Mouse (Mus musculus): ENCODE measurements around the gene Tmem44.

The Tmem44 gene

GRCm38 (mm10) chr16:30550748-30551192 is at the start of gene Tmem44:
Gene Tmem44, minus strand, starts transcription at chr16:30550842.
- DNase-seq, result no peak

- peak; percentile 92 for DNase-seq
Measured at GRCm38 (mm10) chr16:30599491-30600268, 49.0 kb upstream of the Tmem44 start, which contains the start of gene Fam43a. Gene Fam43a, plus strand, starts transcription at chr16:30599723.

DNA sequence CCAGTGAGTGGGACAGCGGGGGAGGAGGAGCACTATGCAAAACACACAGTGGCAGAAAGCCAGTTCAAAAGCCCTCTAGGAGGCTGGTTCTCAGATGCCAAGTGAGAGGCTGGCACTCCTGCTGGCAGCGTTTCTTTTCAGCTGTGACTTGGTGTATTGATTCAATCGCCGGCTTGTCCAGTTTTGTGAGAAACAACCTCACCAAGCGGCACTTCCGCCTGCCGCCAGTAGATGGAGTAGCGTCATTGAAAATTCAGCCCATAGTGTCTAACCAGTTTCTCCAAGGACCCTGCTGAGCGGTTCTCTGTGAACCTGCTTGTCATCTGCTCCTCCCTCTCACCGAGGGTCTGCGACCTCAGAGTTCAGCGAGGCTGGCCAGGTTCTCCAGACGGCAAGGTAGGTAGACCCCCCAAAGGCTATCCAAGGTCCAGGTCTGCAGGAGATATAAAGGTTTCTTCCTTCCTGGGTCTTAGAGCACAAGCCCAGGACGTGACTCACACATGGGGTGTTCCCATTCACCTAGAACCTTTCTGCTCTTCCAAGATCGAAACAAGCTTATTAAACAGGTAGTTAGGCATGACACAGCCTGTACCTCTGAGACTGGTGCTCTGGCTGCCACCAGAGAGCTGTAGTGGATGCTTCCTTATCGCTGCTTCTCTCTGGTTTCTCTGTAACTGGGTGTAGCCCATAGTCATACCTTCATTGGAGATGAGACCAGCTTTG is 46.5 kb upstream of the Tmem44 start:
- DNase-seq, result peak; percentile 94

DNA sequence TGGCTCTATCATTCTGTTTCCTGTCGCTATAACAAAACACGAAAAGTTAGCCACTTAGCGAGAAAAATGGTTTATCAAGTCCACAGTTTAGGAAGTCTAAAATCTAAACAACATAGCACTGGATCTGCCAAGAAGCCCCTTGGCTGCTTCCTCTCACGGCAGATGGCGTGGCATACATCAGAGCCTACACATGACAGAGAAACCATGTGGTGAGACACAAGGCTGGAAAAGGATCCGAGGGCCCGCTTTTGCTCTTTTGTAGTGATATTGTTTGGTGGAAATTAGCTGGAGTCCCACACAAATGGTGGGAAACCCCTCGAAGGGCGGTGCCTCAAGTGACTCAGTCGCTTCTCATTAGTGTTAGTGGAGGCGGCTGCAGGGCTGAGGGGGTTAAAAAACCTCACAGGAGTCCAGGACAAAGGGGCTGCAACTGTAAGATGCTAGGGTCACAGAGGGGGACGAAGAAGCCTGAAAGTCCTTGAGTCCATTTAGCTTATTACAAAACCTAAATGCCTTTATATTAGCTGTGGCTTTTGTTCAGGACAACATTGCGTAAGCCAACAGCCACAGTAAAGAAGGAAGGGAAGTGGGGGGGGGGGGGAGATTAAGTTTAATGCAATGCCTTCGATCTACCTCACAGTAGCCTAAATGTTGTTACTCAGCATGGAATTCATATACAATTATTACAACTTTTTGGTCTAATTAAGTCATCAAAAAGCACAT is 45.4 kb upstream of the Tmem44 start:
- no peak for DNase-seq

- DNase-seq, result no peak
Measured at GRCm38 (mm10) chr16:30595356-30595755, 44.7 kb upstream of the Tmem44 start.

DNA sequence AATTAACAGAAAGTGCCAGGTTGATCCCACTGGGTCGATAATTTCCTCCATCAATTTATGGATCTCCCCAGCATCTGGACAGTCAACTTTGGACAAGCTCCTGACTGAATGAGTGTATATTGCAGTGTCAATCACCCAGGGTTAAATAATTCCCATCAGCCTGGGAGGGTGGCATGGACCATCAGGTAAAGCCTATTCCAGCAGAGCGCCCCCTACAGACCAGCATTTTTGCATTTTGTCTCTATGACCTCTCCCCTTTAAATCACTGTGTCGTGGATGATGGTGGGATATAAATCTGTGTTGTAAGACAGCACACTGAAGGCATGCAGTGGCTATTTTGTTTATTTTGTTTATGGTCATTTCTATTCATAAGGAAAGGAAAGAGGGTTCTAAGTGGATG is 41.3 kb upstream of the Tmem44 start:
- DNase-seq, result no peak

DNA sequence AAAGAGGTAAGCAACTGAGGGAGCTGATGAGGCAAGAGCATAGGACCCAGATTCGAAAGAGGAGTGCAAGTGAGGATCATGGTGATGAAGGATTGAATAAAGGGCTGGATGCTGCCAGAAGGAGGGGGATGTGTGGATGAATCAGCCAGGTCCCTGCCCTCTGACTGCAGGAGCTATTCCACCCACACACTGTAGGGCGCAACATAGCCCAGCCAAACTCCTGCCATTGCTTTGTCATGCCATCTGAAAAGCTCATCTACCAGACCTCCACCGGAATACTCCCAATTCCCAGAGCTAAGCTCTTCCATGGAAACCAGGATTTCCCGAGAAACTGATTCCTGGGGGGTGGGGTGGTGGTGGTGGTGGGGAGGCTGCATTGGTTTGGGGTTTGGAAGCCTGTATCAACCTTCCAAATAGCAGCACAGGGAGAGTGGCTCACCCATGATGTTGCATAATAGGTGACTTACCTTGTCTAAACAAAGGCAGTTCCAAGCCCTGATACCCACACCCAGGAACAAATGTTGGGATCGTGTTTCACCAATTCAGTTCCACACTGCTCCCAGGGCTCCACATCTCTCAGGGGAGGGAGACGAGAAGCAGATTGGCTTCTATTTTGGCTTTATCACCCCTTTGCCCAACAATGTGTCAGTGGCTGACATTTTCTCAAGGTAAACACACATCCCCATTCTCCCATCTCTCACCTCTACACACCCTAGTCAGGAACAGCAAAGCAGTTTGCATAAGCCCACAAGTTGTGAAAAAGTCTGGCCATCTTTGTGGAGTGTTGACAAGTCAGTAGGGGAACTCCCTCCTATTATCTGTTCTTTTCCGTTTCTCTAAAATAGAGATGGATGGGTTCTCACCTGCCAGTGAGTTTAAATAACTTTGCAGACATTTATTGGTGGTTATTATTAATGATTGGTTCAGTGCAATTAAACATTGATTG is 39.9 kb upstream of the Tmem44 start:
- no peak for DNase-seq

DNA sequence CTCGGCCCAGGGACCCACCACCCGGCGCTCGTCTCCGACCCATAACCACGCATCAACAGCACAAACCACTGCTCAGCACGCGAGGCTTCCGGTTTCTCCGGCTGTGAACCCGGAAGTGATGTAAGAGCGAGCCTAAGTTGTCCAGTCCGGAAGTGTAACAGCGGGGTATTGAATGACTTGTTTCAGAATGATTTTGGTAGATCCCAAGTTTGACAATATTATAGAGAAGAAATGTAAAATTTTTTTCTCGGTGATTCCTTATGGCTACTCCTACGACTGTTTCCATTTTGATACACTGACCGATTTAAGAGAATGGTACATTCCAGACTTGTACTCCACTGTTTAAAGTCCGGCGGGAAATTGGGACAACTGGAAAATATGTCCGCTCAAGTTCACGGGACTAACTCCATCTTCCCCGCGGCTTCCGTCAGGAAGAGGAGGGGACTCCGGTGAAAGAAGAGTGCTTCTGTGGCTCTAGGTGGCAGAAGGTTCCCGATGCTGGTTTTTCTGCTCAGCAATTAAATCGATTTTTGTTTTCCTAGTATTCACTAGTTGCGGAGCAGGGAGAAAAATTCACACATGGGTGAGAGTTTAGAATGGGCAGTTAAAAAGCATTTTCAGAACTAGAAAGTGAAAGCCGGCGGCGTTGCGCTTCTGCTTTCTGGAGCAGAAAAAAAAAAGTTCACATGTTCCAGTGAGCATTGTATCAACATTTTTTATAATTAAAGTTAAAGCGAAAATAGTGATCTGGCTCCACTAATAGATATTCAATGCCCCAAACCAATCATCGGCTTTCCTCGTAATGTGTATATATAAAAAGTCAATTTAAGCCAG is 37.1 kb upstream of the Tmem44 start, which contains the start of gene Lsg1:
Lsg1 (minus strand) TSS at position 99 of the 834 bp plus-strand sequence.
- peak; percentile 90 for DNase-seq

DNA sequence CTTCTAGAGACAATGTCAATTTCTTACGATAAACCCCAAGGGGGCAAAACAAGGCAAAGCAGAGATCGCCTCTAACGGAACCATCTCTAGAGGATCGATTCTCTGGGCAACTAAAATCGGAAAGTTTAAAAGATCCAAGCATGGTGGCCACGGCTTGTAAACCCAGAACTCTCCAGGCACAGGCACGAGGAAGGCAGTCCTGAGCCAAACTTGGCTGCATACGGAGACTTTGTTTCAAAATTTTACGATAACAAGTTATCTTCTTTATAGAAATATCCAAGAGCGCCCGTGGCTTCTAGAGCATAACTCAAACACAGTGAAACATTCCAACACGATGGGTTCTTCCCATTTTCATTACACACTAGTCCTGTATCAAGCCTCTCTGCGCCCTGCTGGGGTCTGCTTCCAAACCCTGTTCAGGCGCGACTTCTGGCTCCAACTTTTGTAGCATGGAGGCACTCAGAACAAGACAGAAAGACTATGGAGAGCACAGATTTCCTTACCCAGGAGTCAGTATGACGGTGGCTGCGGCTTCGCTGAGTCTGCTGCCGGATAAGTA is 36.4 kb upstream of the Tmem44 start:
- no peak for DNase-seq

DNA sequence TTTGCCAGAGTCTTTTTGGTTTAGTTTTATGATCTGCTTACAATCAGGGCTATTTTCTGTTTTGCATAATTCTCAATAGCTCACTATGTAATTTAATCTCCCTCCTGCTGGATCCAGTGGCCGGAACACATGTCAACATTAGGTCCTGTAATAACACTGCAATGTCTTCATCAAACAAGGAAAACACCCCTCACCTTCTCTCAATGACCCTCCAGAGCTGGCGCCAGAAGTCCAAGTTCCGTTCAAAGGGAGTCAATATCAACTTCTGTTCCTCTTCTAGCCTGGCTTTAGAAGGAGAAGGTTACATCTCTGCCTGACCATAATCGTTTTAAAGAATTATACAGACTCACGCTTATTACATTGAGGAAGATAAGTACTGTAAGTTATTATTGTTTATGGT is 30.1 kb upstream of the Tmem44 start:
- DNase-seq, result no peak

- no peak for DNase-seq
Measured at GRCm38 (mm10) chr16:30576392-30576791, 25.8 kb upstream of the Tmem44 start.

DNA sequence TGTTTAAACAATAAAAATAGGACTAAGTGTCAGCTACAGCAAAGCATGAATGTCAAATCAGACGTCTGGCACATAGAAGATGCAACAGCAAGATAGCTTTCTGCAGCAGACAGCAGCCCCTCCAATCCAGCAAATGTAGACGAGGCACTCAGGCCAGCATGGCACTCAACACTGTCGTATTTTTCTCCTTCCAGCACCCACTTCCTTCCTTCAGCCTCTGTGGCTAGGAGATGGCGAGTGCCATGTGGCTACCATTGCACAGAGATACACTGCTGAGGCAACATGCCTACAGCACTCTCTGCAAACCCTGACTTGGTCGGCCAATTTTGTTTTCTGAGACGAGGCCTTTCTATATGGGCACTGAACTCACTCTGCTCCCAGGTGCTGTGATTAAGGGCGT is 25.2 kb upstream of the Tmem44 start:
- DNase-seq, result no peak

- DNase-seq, result no peak
Measured at GRCm38 (mm10) chr16:30572239-30572638, 21.6 kb upstream of the Tmem44 start.

GRCm38 (mm10) chr16:30571378-30571777 is 20.7 kb upstream of the Tmem44 start:
- no peak for DNase-seq

DNA sequence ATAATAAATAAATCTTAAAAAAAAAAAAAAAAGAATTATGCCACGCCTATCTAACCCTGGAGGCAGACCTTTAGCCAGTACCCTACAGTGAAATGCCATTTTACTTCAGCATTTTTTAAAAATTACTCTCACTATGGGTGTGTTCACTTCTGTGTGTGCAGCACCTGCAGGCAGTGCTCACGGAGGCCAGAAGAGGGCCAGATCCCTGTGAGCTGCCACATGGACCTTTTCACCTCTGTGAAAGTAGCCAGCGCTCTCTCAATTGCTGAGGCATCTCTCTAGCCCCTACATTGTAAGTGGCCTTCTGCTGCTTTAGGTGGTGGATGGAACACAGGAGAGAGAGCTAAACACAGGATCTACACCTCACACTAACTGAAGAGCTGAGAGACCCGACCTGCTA is 19.5 kb upstream of the Tmem44 start:
- DNase-seq, result no peak

GRCm38 (mm10) chr16:30565631-30566030 is 15.0 kb upstream of the Tmem44 start:
- no peak for DNase-seq

DNA sequence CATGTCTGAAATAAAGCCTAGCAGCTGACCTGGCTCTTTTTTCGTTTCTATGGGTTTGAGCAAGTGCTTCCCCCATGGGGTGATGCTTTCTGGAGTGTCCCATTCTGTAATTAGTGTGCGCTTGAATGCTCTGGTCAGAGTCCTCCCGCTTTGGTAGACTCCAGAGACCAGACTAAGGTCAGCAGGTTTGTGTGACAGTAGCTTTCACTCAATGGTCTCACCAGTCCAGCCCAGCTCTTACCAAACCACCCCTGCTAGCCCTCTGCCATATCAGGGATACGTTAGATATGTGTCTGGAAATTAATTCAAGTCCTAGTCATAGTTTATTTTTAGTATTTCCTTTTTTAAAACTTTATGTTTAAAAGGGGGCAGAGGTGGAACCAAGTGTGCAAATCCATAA is 10.0 kb upstream of the Tmem44 start:
- no peak for DNase-seq

DNA sequence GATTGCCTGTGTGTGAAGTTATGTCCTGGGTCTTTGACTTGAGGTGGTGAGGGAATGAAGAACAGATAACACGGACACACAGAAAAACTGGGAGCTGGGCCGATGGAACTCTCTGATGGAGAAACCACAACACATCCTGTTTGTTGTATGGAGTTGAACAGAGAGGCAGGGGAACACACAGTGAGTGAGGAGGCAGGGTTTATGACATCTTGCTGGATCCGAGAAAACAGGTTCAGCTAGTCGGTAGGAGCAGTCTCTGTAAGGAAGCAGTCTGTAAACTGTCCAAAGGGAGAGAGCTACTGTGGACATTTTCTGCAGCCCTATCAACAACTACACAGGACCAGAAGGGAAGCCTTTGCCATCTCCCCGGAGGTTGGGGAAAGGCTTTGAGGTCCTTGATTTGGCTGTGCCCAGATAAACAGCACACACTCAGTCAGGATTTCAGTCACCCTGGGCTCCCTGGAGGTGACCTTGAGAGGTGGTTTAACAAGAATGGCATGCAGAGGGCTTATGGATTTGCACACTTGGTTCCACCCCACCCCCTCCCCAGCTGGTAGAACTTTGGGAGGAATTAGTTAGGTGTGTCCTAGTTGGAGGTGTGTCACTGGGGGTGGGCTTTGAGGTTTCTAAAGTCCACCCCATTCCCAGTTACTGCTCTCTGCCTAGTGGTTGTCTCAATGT is 8.8 kb upstream of the Tmem44 start:
- DNase-seq, result no peak

- DNase-seq, result no peak
Measured at GRCm38 (mm10) chr16:30554109-30554508, 3.5 kb upstream of the Tmem44 start.

GRCm38 (mm10) chr16:30552621-30553338 is 2.1 kb upstream of the Tmem44 start:
- peak; percentile 95 for DNase-seq
